Mouse (Mus musculus) myocyte (in vitro differentiated cells): ENCODE results near the gene Grhl3. TPM values are rescaled to one million over a fixed set of nuclear protein-coding genes. Genes with fewer than 3 reads are reported as not detected.

Experiments used
- H3K27me3 ChIP-seq: one replicate; pipeline ENCODE4 v1.6.1; 2011; ENCODE audit not compliant: control insufficient read depth, insufficient read depth, insufficient read length
- H3K36me3 ChIP-seq: one replicate; pipeline ENCODE4 v1.6.1; 2011; ENCODE audit not compliant: control insufficient read depth, insufficient read depth
- H3K4me2 ChIP-seq: one replicate; pipeline ENCODE4 v1.6.1; 2011; ENCODE audit warnings: low read depth, control low read depth
- H3K4me3 ChIP-seq: one replicate; pipeline ENCODE4 v1.5.1; 2011; ENCODE audit warnings: mild to moderate bottlenecking, control low read depth, moderate library complexity
- H3K79me2 ChIP-seq: one replicate; pipeline ENCODE4 v1.6.1; 2011; ENCODE audit not compliant: control insufficient read depth, insufficient read depth
- H3ac ChIP-seq: one replicate; pipeline ENCODE4 v1.6.1; 2011; ENCODE audit not compliant: control insufficient read depth, insufficient read length
- CEBPB ChIP-seq: IDR thresholded peaks from 2 replicates; pipeline ENCODE4 v1.6.1; 2011; ENCODE audit warnings: mild to moderate bottlenecking, moderate library complexity; ENCODE audit not compliant: poor library complexity, insufficient read depth, severe bottlenecking
- E2F4 ChIP-seq: IDR thresholded peaks from one replicate; pipeline ENCODE4 v1.6.1; 2011; ENCODE audit warnings: mild to moderate bottlenecking, control low read depth, moderate library complexity; ENCODE audit not compliant: insufficient read depth
- MAX ChIP-seq: IDR thresholded peaks from one replicate; pipeline ENCODE4 v1.6.1; 2011; ENCODE audit warnings: low read depth, mild to moderate bottlenecking, control low read depth
- MYOD1 ChIP-seq, 3 experiments: IDR thresholded peaks; one replicate each; pipeline ENCODE4 v1.6.1; 2011; ENCODE audit warnings: control low read depth in 2 of 3, low read depth in 2 of 3, mild to moderate bottlenecking in 2 of 3, moderate library complexity in 1 of 3; ENCODE audit not compliant: insufficient read length in 2 of 3, control insufficient read depth in 1 of 3
- MYOG ChIP-seq, 3 experiments: IDR thresholded peaks; one replicate each; pipeline ENCODE4 v1.6.1; 2011; ENCODE audit warnings: control low read depth in 2 of 3, low read depth in 2 of 3, mild to moderate bottlenecking in 2 of 3; ENCODE audit not compliant: insufficient read length in 2 of 3, control insufficient read depth in 1 of 3, insufficient read depth in 1 of 3
- POLR2A ChIP-seq: IDR thresholded peaks from one replicate; pipeline ENCODE4 v1.6.1; 2011; ENCODE audit warnings: low read depth, mild to moderate bottlenecking, control low read depth, moderate library complexity; ENCODE audit not compliant: insufficient read length
- POLR2AphosphoS2 ChIP-seq: IDR thresholded peaks from one replicate; pipeline ENCODE4 v1.6.1; 2011; ENCODE audit warnings: low read depth, control low read depth; ENCODE audit not compliant: insufficient read length
- REST ChIP-seq: IDR thresholded peaks from one replicate; pipeline ENCODE4 v1.6.1; 2011; ENCODE audit warnings: mild to moderate bottlenecking, control low read depth, moderate library complexity; ENCODE audit not compliant: insufficient read depth, insufficient read length
- SRF ChIP-seq: IDR thresholded peaks from one replicate; pipeline ENCODE4 v1.6.1; 2011; ENCODE audit warnings: low read depth; ENCODE audit not compliant: control insufficient read depth, insufficient read length
- TCF12 ChIP-seq: IDR thresholded peaks from one replicate; pipeline ENCODE4 v1.6.1; 2011; ENCODE audit warnings: mild to moderate bottlenecking, control low read depth; ENCODE audit not compliant: poor library complexity, insufficient read depth, severe bottlenecking
- TCF3 ChIP-seq: IDR thresholded peaks from one replicate; pipeline ENCODE4 v1.6.1; 2011; ENCODE audit warnings: low read depth, control low read depth; ENCODE audit not compliant: insufficient read length
- USF1 ChIP-seq: IDR thresholded peaks from one replicate; pipeline ENCODE4 v1.6.1; 2011; ENCODE audit warnings: low read depth, mild to moderate bottlenecking, control low read depth, moderate library complexity
- polyA plus RNA-seq: library from polyadenylated mRNA; unstranded; fragments of >200 nt; fragmentation: generic; extraction: Trizol; gene quantifications from one replicate; pipeline ENCODE4 v1.2.1, GENCODE M21; 2012; ENCODE audit warnings: missing spikeins

Gene Grhl3
- polyA plus RNA-seq, 1 experiment, result 0.95 TPM

DNA sequence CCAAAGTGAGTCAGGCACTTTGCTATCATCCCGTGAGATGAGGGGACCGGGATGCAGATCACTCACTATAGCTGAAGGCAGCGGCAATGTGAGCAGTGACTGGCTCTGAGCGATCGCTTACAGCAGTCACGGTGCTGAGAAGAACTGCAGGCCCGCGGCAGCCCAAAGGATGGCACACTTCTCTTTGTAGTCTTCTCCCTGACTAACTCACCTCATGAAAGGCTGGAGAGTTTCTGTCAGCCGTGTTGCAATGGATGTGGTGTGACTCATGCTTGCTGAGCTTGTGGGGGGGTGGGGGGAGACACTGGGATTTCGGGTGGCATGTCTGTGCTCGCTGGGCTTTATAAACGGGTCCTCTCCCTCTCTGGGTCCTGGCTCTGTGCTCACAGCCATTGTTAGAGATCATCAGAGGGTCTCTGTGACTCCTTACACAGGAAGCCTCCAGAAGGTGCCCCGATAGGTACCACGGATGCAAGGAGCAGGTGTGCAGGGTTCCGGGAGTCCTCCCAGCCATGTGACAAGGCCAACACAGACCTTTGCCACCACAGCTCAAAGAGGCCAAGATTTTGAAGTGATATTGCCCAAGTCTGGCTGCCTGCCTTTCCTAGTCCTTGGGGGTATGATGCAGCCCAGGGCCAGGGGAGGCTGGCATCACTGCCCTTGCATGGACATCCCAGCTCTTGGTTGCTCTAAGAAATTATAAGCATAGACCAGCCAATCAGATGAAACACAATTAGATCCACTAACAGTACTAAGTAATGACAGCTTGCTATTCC, 2.1 kb upstream of the Grhl3 start:
- no peaks in the 10 kb centered on the region for H3K27me3 ChIP-seq

DNA sequence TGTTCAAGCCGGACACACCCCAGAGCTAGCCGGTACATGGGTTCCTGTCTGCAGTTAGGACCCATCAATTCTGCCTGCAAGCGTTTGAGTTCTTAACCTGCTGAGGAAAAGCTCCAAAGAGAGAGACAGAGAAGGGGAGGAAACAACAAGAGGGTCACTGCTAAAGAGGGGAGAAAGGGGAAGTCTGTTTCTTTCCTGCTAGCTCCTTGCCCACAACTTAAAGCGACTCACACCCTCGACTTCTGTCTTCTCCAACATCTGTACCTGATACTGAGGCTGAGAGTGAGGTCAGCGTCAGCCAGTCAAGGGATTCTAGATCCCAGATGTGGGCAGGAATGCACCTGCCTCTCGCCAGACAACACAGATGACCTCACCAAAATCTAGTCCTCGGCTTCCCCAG, 1.2 kb downstream of the Grhl3 start:
- Histone ChIP-seq H3K79me2 (no peaks in the 10 kb centered on the region), H3K27me3 (no peaks in the 10 kb centered on the region), H3K4me3 (no peak overlapping the region), H3ac (no peak overlapping the region), H3K4me2 (peak overlapping the region; percentile 78), H3K36me3 (no peaks in the 10 kb centered on the region)
- TF ChIP-seq POLR2A, result no peak
- no peak for TF ChIP-seq REST
- TF ChIP-seq SRF, result no peak
- TF ChIP-seq POLR2AphosphoS2, result no peak
- no peak for TF ChIP-seq E2F4
- TF ChIP-seq TCF3, result no peak
- no peak for TF ChIP-seq CEBPB
- TF ChIP-seq TCF12, result no peak

More for the DNA sequence above, 2.1 kb upstream of the Grhl3 start:
- no peak overlapping the region for H3K4me2 ChIP-seq
- H3K79me2 ChIP-seq, result no peaks in the 10 kb centered on the region
- H3K36me3 ChIP-seq, result no peaks in the 10 kb centered on the region
- no peak overlapping the region for H3K4me3 ChIP-seq
- TF ChIP-seq POLR2AphosphoS2 (no peak), REST (no peak), CEBPB (no peak), SRF (no peak), TCF12 (no peak), MYOG (IDR thresholded peaks at IDR 0.05; ENCODE audit: control insufficient read depth in 1 of 3, insufficient read depth in 1 of 3, insufficient read length in 2 of 3, low read depth in 2 of 3) (no peak), MAX (no peak), E2F4 (no peak), MYOD1 (IDR thresholded peaks at IDR 0.05; ENCODE audit: control insufficient read depth in 1 of 3, insufficient read length in 2 of 3, low read depth in 2 of 3) (no peak), TCF3 (no peak), POLR2A (no peak), USF1 (no peak)
- H3ac ChIP-seq, result no peak overlapping the region

DNA sequence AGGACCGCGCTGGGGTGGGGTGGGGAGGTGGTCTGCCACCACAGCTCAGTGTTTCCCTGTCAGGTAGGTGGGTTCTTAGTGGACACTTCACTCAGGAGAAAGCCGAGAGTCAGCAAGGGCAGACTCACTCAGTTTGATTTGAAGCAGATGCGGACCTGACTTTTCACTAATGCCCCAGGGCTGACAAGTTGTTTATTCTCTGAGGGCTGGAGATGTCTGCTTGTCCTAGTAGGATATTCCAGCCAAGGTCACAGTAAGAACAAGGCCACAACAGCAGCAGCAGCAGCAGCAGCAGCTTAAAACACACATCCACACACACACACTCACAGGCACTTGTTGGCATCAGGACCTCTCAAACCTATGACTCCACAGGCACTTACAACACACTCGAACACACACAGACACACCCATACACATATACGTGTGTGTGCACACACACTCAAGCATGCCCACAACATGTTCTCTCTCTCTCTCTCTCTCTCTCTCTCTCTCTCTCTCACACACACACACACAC, 2.3 kb downstream of the Grhl3 start:
- Histone ChIP-seq H3K27me3 (no peaks in the 10 kb centered on the region), H3K36me3 (no peaks in the 10 kb centered on the region), H3K4me3 (no peak overlapping the region), H3K79me2 (no peaks in the 10 kb centered on the region), H3ac (no peak overlapping the region), H3K4me2 (peak overlapping the region; percentile 78)
- TF ChIP-seq USF1, result no peak

DNA sequence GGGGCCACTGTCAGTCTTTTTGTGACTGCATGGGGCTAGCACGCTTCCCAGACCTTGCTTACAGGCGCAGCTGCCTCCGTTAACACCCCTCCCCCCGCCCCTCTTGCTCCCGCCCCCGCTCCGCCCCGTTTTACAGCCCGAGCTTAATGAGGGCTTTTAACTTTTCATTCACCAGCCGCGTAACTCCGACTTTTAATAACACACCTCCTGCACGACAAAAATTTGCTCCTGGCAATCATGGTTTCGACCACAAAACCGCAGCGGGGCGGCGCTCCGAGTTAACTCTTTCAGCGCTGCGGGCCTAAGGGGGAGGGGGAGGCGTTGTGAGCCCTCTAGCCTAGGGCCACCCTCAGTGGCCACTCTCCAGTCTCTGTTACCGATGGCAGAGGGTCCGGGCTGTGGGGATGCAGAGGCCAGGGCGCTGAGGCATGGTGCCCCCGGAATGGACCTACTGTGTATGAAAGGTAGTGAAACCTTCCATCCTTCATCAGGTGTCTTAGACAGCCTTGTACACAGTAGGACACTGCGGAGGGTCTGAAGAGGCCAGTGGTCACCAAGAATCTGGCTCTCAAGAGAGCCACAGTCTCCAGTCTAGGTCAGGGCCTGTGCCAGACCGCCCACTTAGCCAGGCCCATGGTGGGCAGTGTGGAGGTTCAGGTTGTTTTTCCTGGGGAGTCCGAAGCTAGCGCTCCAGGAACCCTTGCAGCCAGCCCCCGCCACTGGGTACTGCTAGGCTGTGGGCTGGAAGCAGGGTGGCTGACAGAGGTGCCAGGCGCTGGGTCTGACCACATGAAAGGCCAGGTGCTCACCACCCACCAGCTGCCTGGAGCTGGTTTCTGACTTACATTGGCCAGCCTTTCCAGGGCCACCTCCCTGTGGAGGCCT, 3.0 kb downstream of the Grhl3 start:
- H3K4me2 ChIP-seq, result peak overlapping the region; percentile 75
- no peak overlapping the region for H3K4me3 ChIP-seq
- TF ChIP-seq REST (no peak), MYOD1 (IDR thresholded peaks at IDR 0.05; ENCODE audit: control insufficient read depth in 1 of 3, insufficient read length in 2 of 3, low read depth in 2 of 3) (peak in 1 of 3 experiments; percentile 88), MYOG (IDR thresholded peaks at IDR 0.05; ENCODE audit: control insufficient read depth in 1 of 3, insufficient read depth in 1 of 3, insufficient read length in 2 of 3, low read depth in 2 of 3) (peak; percentile 20 to 78 (median 41)), TCF12 (peak; percentile 54)
- no peaks in the 10 kb centered on the region for H3K79me2 ChIP-seq
- H3ac ChIP-seq, result no peak overlapping the region
- H3K27me3 ChIP-seq, result no peaks in the 10 kb centered on the region
- H3K36me3 ChIP-seq, result no peaks in the 10 kb centered on the region

DNA sequence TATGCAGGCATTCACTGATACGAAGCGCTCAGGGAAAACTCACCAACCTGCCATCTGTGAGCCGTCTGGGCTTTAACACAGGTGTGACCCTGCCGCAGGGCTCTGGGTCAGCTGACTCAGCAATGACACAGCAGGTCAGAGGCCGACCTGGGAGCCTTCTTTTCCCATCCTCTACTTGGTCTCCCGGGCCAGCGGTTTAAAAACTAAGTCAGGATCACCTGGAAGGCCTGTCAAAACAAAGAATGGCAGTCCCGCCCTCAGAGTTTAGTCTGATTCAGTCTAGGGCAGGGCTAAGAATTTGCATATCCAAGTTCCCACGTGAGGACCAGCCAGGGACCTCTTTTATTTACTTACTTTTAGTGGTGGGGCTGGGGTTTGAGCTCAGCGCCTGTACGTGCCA, 4.2 kb downstream of the Grhl3 start:
- Histone ChIP-seq H3K27me3 (no peaks in the 10 kb centered on the region), H3K4me3 (no peak overlapping the region)

More for the DNA sequence above, 4.2 kb downstream of the Grhl3 start:
- Histone ChIP-seq H3K4me2 (peak overlapping the region; percentile 75), H3ac (no peak overlapping the region), H3K79me2 (no peaks in the 10 kb centered on the region), H3K36me3 (no peaks in the 10 kb centered on the region)
- TF ChIP-seq CEBPB (no peak), TCF12 (no peak), REST (no peak), USF1 (no peak), SRF (no peak), TCF3 (no peak), POLR2A (no peak), E2F4 (no peak)
